Mouse (Mus musculus) Patski (cell line): Measurements from ENCODE around the gene Hrh2. TPM values are rescaled to one million over a fixed set of nuclear protein-coding genes. Genes with fewer than 3 reads are reported as not detected.
A peak's percentile ranks its signal among the peaks of the same experiment; 100 is the strongest.

Experiments
- ATAC-seq: fragments of 100-300 bp; one replicate; pipeline ENCODE4 v1.8.0; 2021
- CTCF ChIA-PET: fragments of 350-600 bp; sonication (Branson Sonifier 250); formaldehyde crosslinking; loops from one replicate; lab custom pipeline; 2022; ENCODE audit warnings: inconsistent platforms; lab: Charles Lee
- POLR2A ChIA-PET: fragments of 350-600 bp; sonication (Branson Sonifier 250); formaldehyde crosslinking; loops from one replicate; lab custom pipeline; 2022; ENCODE audit warnings: antibody characterized with exemption, inconsistent platforms; lab: Charles Lee
- DNase-seq: peaks from one replicate; pipeline ENCODE4 v3.0.0-alpha.2; 2011; ENCODE audit warnings: low read depth, low spot score
- H3K27me3 ChIP-seq: fragments of 371-371 bp; one replicate; pipeline ENCODE4 v1.5.1; 2021
- CTCF ChIP-seq: fragments of 100-300 bp; IDR thresholded peaks from one replicate; pipeline ENCODE4 v1.5.1; 2021
- in situ Hi-C: fragments of 300-500 bp; cut with MboI; formaldehyde crosslinking; loops from 3 replicates; pipeline ENCODE4 v1.11.1; 2018; ENCODE audit warnings: low pct_unique_long_range_greater_than_20kb, mixed read lengths
- polyA plus RNA-seq: library from polyadenylated mRNA; unstranded; gene quantifications from one replicate; pipeline ENCODE4 v1.2.3, GENCODE M21; 2021

The Hrh2 gene
- polyA plus RNA-seq, 1 experiment from 2014 or later: not detected

GRCm38 (mm10) chr13:54242380-54242779 lies 50.5 kb downstream of the Hrh2 start:
- peaks cover 24% of the 10 kb centered on the region for H3K27me3 ChIP-seq
- in situ Hi-C loops: no loop called here
- ChIA-PET POLR2A (no interaction called here), CTCF (interaction anchor here (0.9 to 1.7 kb wide), 3 partner anchors 129 to 205 kb away, joined by 3 to 4 read pairs (median 4); no protein-coding TSS in a partner anchor)
- TF ChIP-seq CTCF: peak; percentile 68
- DNase-seq (no peak), ATAC-seq (no peak)

DNA sequence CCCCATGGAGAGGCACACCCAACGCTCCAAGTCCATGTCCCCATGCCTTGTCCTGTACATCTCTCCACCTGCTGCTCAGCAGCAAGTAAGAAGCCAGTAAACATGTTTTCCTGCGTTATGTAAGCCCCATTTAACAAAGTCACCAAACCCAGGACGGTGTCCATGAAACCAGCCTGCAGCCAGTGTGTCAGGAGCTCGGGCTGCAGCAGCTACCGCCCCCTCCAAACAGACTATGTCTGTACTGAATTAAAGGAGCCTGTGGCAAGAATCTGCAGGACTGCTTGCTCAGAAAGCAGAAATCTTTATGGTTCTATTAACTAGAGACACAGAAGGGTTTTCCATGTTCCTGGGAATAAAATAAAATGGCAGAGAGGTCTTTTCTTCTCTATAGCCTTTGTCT lies 53.3 kb downstream of the Hrh2 start:
- no peak for ATAC-seq
- in situ Hi-C loops: loop anchor here (5.0 kb wide), 2 partner anchors 122 to 202 kb away; no protein-coding TSS in a partner anchor
- H3K27me3 ChIP-seq: peaks cover 20% of the 10 kb centered on the region
- no peak for TF ChIP-seq CTCF
- CTCF ChIA-PET: no interaction called here
- POLR2A ChIA-PET: no interaction called here
- DNase-seq: no peak

- CTCF ChIA-PET: interaction anchor here (0.7 to 4.4 kb wide), 13 partner anchors 17 to 228 kb away, joined by 3 to 61 read pairs (median 4); no protein-coding TSS in a partner anchor
- in situ Hi-C loops: loop anchor here (5.0 kb wide), 2 partner anchors 120 to 200 kb away; no protein-coding TSS in a partner anchor
- ATAC-seq (peak; percentile 46), DNase-seq (no peak)
- peaks cover 28% of the 10 kb centered on the region for H3K27me3 ChIP-seq
- POLR2A ChIA-PET: interaction anchor here (1.9 kb wide), 1 partner anchor 200 kb away, joined by 5 read pairs; no protein-coding TSS in a partner anchor
- peak; percentile 84 for TF ChIP-seq CTCF
These were observed 55.6 kb downstream of the Hrh2 start for GRCm38 (mm10) chr13:54247545-54247944.

GRCm38 (mm10) chr13:54248436-54248995 lies 56.6 kb downstream of the Hrh2 start:
- ChIA-PET CTCF (interaction anchor here (0.8 to 4.4 kb wide), 13 partner anchors 10 to 227 kb away, joined by 3 to 61 read pairs (median 4); no protein-coding TSS in a partner anchor), POLR2A (interaction anchor here (1.2 kb wide), 1 partner anchor 54 kb away, joined by 5 read pairs; no protein-coding TSS in a partner anchor)
- no peak for TF ChIP-seq CTCF
- DNase-seq (no peak), ATAC-seq (no peak)
- in situ Hi-C loops: loop anchor here (5.0 kb wide), 2 partner anchors 119 to 199 kb away; no protein-coding TSS in a partner anchor
- peaks cover 30% of the 10 kb centered on the region for H3K27me3 ChIP-seq

- in situ Hi-C loops: loop anchor here (5.0 kb wide), 2 partner anchors 118 to 198 kb away; no protein-coding TSS in a partner anchor
- POLR2A ChIA-PET: interaction anchor here (0.9 to 1.2 kb wide), 2 partner anchors 54 to 55 kb away, joined by 3 to 5 read pairs; no protein-coding TSS in a partner anchor
- DNase-seq (peak; percentile 60), ATAC-seq (peak; percentile 79)
- CTCF ChIA-PET: interaction anchor here (0.8 to 4.4 kb wide), 7 partner anchors 13 to 198 kb away, joined by 3 to 61 read pairs (median 4); no protein-coding TSS in a partner anchor
- no peak for TF ChIP-seq CTCF
- H3K27me3 ChIP-seq: peaks cover 30% of the 10 kb centered on the region
These were observed 57.1 kb downstream of the Hrh2 start for GRCm38 (mm10) chr13:54249007-54249406.

GRCm38 (mm10) chr13:54250346-54250745 lies 58.4 kb downstream of the Hrh2 start:
- in situ Hi-C loops: loop anchor here (5.0 kb wide), 1 partner anchor 52 kb away; no protein-coding TSS in a partner anchor
- DNase-seq (no peak), ATAC-seq (no peak)
- no peak for TF ChIP-seq CTCF
- ChIA-PET POLR2A (interaction anchor here (0.5 to 0.9 kb wide), 2 partner anchors 11 to 52 kb away, joined by 3 to 4 read pairs; no protein-coding TSS in a partner anchor), CTCF (interaction anchor here (1.6 kb wide), 1 partner anchor 196 kb away, joined by 4 read pairs; no protein-coding TSS in a partner anchor)
- peaks cover 31% of the 10 kb centered on the region for H3K27me3 ChIP-seq

GRCm38 (mm10) chr13:54251541-54252225 lies 59.8 kb downstream of the Hrh2 start:
- DNase-seq (no peak), ATAC-seq (no peak)
- ChIA-PET CTCF (interaction anchor here (1.6 kb wide), 1 partner anchor 195 kb away, joined by 4 read pairs; no protein-coding TSS in a partner anchor), POLR2A (interaction anchor here (0.9 kb wide), 1 partner anchor 9 kb away, joined by 3 read pairs; no protein-coding TSS in a partner anchor)
- in situ Hi-C loops: loop anchor here (5.0 kb wide), 1 partner anchor 51 kb away; no protein-coding TSS in a partner anchor
- H3K27me3 ChIP-seq: peaks cover 32% of the 10 kb centered on the region
- TF ChIP-seq CTCF: no peak

DNA sequence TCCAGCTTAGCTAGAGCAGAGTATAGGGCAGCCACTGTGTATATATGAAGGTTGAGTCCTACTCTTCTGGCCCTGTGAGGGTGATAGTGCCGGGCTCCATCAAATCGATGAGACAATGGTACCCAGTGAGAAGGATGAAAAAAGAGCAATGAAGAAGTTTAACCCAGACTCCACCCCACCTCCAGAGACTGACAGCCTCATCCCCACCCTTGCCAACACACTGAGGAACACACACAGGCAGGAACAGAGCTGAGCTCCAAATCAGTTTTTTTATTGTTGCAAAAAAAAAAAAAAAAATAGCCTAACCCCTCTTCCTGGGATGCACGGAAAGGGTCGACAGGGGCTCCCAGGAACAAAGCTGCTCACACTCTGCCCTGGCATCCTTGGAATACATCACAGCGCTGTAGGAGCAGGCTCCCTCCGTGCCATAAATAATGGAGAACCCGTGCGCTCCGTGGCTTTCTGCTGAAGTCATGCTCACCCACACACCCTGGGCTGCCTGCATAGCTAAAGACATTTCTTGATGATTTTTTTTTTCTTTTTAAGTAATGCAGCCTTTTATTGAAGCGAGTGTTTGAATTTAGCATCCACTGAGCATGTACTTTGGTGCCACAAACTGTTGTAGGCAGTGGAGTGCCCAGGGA lies 65.8 kb downstream of the Hrh2 start:
- peaks cover 36% of the 10 kb centered on the region for H3K27me3 ChIP-seq
- TF ChIP-seq CTCF: no peak
- in situ Hi-C loops: no loop called here
- ATAC-seq (no peak), DNase-seq (no peak)
- CTCF ChIA-PET: no interaction called here
- POLR2A ChIA-PET: no interaction called here

- no peak for TF ChIP-seq CTCF
- POLR2A ChIA-PET: no interaction called here
These were observed 66.4 kb downstream of the Hrh2 start for GRCm38 (mm10) chr13:54258231-54258743.

More at GRCm38 (mm10) chr13:54258231-54258743, 66.4 kb downstream of the Hrh2 start:
- no peak for DNase-seq
- peaks cover 35% of the 10 kb centered on the region for H3K27me3 ChIP-seq
- ATAC-seq: no peak
- CTCF ChIA-PET: interaction anchor here (1.2 kb wide), 1 partner anchor 10 kb away, joined by 3 read pairs; no protein-coding TSS in a partner anchor
- in situ Hi-C loops: no loop called here
